8 mouse cellular contexts compared by ENCODE assay signal in the genomic region with DNA sequence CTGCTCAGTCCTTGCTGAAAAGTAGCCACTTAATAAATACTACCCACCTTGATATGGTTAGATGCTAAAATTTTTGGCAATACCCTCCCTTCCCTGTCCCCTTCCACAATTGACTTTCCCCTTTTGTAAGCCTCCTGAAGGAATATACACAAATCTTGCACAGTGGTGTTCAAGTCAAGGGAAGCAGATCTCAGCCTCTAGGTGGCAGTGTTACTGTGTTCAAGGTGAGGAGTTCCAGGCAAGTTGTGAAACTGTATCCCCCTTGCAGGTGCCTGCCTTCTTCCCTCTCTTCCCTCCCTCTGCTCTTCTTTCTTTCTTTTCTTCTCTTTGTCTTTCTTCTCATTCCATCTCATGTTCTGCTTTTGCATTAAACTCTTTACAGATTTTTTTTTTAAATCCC.
A peak's percentile ranks its signal among the peaks of the same experiment; 100 is the strongest.
DNase-seq lines count a peak whose midpoint lies in the region; TF ChIP-seq lines count a peak whose summit lies in the region.

No protein-coding gene starts in this region.

- no peak overlapping the region for H3K27ac ChIP-seq in gastrocnemius, adult 2 months

- no peak for DNase-seq in gastrocnemius, adult 2 months
- DNase-seq in gastrocnemius, adult 18-20 months (ENCODE audit: low spot score): no peak
- DNase-seq in ZHBTc4 (ENCODE audit: low read depth, low spot score): peak; percentile 53
- DNase-seq in embryo, embryonic 10 days (ENCODE audit: low spot score): peak; percentile 88
- peak; percentile 28 to 55 for DNase-seq in heart, postnatal 10 days
- peak; percentile 69 to 78 for DNase-seq in layer of hippocampus, postnatal 10 days (ENCODE audit: low spot score in 2 of 2)
- DNase-seq in mesoderm, embryonic 11.5 days (ENCODE audit: low read depth, low spot score): peak; percentile 75
- DNase-seq in telencephalon, adult 2 months (ENCODE audit: low read depth, low spot score): peak; percentile 68

- intact Hi-C loops in gastrocnemius, adult 2 months (cut with DNase I): loop anchor here (10.0 kb wide), 1 partner anchor 909 kb away; no protein-coding TSS in a partner anchor
- intact Hi-C loops in heart, postnatal 10 days (cut with DNase I): loop anchor here (5.0 kb wide), 1 partner anchor 907 kb away; no protein-coding TSS in a partner anchor

- no peak overlapping the region for H3K4me3 ChIP-seq in gastrocnemius, adult 2 months

- peak; percentile 61 for TF ChIP-seq CTCF in gastrocnemius, adult 2 months (IDR thresholded peaks at IDR 0.05)

Comparison
In these comparisons a context has a peak if more than half of its experiments do, and no peak if none do; other contexts are left out.
1. DNase-seq: peak in ZHBTc4 (single experiment), embryo, embryonic 10 days (single experiment), heart, postnatal 10 days (2 of 2), layer of hippocampus, postnatal 10 days (2 of 2), mesoderm, embryonic 11.5 days (single experiment) and telencephalon, adult 2 months (single experiment); none in gastrocnemius, adult 2 months (single experiment) and gastrocnemius, adult 18-20 months (single experiment).